Mouse (Mus musculus) layer of hippocampus, adult 2 months (tissue): ENCODE data around the gene Cblb. TPM values are rescaled to one million over a fixed set of nuclear protein-coding genes. Genes with fewer than 3 reads are reported as not detected.

Source experiments
- DNase-seq, 2 experiments: peaks; one replicate each; pipeline ENCODE4 v3.0.0; 2022; ENCODE audit warnings: low spot score in 2 of 2
- H3K27ac ChIP-seq: fragments of 200-600 bp; 2 replicates; pipeline ENCODE4 v1.8.1; 2022
- H3K4me3 ChIP-seq: fragments of 200-600 bp; 2 replicates; pipeline ENCODE4 v1.8.1; 2022; ENCODE audit warnings: mild to moderate bottlenecking
- CTCF ChIP-seq: fragments of 200-600 bp; conservative IDR thresholded peaks from 2 replicates; pipeline ENCODE4 v1.8.1; 2022; ENCODE audit warnings: antibody characterized with exemption, mild to moderate bottlenecking, moderate library complexity
- long read RNA-seq, 2 experiments: library from polyadenylated mRNA; stranded (forward); transcript quantifications; one replicate each; pipeline ENCODE4 v2.0.0; 2021; ENCODE audit warnings: borderline mapping rate in 2 of 2
- total RNA-seq, 2 experiments: library from RNA; stranded (reverse); gene quantifications; 2 replicates each; pipeline ENCODE4 v1.2.3; 2021

The Cblb gene
- 10 to 100 TPM; 38.6 to 40.0 TPM for total RNA-seq
- long read RNA-seq, experiment 1, full-length matches to known transcripts: 7 of 9 reads
- long read RNA-seq, experiment 1, partial matches to known transcripts: 0 of 9 reads
- long read RNA-seq, experiment 1, other reads (novel, unspliced or antisense): 2 of 9 reads
- long read RNA-seq, experiment 2, full-length matches to known transcripts: 7 of 10 reads
- long read RNA-seq, experiment 2, partial matches to known transcripts: 2 of 10 reads
- long read RNA-seq, experiment 2, other reads (novel, unspliced or antisense): 1 of 10 reads

DNA sequence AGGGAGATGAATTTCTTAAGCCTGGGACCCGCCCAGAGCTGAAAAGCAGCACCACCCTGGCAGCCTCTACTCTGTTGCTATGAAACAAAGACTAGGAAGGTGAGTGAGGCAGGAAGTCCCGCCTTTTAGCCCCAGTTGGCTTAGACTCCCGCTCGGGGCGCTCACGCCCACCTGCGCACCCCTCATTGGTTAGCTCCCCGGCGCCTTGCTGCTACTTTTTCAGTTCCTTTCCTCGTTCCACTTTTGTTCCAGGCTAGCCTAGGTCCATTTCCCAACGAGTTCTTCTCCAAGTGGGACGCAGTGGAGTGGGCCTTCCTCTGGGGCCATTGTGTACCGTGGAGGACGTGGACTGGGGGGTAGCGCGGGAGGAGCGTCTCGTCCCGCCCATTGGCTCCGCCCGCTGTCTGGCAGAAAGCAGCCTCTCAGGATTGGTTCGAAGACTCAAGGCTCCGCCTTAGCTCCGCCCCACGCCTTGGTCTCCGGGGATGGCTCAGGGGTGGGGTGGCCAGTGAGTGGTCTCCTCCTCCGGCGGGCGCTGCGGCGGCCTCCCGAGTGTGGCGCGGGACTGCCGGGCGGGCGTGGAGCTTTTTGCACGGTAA, at the start of gene Cblb:
Gene Cblb (plus strand): TSS at position 135 of the 599 bp plus-strand sequence.
- Histone ChIP-seq H3K27ac (peak within 1 kb of the TSS; percentile 97), H3K4me3 (peak within 1 kb of the TSS; percentile 72)
- DNase-seq: peak; percentile 96 to 98
- no peak for TF ChIP-seq CTCF

DNA sequence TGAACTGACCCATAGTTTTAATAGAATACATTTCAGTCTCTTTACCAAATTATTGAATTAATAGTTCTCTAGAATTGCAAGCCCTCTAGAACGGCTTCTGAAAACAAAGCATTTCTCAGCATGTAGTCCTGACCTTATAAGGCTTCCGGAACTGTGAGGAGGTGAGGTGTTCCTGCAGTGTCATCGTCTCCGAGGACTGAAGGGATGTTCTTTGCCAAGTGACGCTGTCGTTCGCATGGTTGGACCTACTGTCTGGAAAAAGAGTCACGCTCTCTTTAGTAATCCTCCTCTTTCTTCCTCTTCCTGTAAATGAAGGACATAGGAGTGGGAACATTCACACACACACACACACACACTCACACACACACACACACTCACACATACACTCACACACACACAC, 45.6 kb upstream of the Cblb start:
- no peak for DNase-seq
- TF ChIP-seq CTCF: no peak
- no peak overlapping the region for H3K27ac ChIP-seq
- H3K4me3 ChIP-seq: no peak overlapping the region

DNA sequence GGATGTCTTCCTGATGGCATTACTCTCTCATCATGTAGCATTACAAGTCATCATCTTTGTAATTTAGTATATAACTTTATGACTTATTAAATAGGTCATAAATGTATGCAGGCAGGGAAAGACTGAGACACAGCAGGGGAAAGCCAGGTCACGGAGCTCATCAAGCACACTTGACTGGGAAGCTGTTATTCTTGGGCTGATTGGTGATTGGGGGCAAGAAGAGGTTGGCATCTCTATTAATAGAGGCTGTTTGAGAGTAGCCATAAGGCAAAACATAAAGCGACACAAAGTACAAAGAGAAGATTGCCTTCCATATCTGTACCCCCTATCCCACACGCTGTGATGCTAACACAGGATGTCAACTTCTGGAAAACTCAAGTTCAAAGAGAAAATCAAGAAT, 44.8 kb upstream of the Cblb start:
- no peak for DNase-seq
- no peak overlapping the region for H3K27ac ChIP-seq
- H3K4me3 ChIP-seq: no peak overlapping the region
- no peak for TF ChIP-seq CTCF

DNA sequence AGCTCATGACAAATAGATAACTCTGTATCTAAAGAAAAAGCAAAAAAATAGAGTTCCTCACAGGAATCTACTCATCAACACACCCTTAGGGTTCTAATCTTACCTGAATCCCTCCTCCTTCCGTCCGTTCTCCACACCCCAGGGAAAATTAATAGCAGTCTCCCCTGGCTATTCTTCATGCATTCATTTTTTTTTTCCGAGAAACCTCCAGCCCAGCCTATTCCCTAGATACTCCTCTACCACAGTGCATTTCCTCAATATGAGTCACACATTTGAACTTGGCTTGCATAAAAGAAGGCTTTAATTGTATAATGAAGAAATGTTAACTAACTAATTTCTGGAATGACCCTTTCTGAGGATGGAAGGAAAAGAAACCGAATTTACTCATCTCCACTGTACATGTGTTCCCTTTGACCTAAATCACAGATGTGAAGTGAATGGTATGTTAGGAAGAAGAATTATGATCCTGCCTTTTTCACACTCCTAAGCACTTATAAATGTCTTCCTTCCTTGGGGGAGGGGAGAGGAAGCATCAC, 43.9 kb upstream of the Cblb start:
- TF ChIP-seq CTCF: no peak

DNA sequence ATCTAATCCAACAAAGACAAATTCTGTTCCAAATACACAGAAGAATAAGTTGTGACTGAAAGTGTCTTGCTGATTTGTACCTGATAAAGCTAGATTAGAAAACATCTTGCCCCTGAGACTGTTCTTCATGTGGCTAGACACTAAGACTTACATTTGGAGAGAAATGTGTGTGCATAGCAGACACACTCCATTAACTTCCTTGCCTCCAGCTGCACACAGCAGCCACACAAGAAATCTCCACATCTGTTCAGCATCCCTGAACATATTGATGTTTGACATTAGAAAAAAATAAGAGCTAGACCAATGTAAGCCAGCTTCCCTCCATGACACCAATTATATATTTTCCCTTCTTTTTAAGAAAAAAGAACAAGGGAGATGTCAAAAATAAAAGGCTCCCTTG, 43.0 kb upstream of the Cblb start:
- Histone ChIP-seq H3K27ac (no peak overlapping the region), H3K4me3 (no peak overlapping the region)
- no peak for TF ChIP-seq CTCF

More for the DNA sequence above, 43.9 kb upstream of the Cblb start:
- no peak for DNase-seq
- Histone ChIP-seq H3K27ac (no peak overlapping the region), H3K4me3 (no peak overlapping the region)

DNA sequence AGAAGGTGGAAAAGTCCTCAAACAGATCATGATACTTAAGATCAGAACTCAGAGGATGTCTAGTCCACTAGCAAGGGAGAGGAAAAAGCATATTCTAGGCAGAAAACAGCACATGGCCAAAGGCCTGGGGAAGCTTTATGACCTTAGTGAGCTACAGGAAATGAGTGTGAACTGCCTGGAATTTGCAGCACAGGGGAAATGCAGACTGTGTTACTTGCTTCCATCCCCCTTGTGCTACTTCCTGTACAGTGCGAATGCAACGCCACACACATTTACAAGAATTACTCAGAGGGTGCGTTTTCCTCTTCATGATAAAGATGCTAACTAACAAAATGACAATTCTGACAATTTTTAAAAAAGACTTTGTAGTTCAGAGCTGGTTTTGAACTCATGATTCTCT, 41.8 kb upstream of the Cblb start:
- no peak for TF ChIP-seq CTCF
- H3K27ac ChIP-seq: no peak overlapping the region
- DNase-seq: no peak
- H3K4me3 ChIP-seq: no peak overlapping the region

More for the DNA sequence above, 43.0 kb upstream of the Cblb start:
- DNase-seq: no peak

DNA sequence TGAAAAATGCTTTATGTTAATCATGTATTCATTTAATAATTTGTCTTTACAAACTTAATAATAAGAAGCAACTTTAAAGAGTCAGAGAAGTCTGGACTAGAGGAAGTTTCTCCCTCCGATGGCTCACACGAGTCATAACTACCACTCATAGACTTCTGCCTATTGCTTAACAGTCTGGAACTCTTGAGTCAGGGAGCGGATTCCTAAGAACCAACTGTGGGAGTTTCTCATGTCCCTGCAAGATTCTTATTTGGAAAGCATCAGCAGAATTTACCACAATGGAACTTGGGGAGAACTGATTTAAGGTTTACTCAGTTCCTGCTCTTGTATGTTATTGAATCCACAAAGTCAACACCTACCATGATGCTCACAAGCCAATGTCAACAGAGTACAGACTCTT, 31.0 kb upstream of the Cblb start:
- no peak for DNase-seq
- TF ChIP-seq CTCF: no peak
- Histone ChIP-seq H3K4me3 (no peak overlapping the region), H3K27ac (no peak overlapping the region)

DNA sequence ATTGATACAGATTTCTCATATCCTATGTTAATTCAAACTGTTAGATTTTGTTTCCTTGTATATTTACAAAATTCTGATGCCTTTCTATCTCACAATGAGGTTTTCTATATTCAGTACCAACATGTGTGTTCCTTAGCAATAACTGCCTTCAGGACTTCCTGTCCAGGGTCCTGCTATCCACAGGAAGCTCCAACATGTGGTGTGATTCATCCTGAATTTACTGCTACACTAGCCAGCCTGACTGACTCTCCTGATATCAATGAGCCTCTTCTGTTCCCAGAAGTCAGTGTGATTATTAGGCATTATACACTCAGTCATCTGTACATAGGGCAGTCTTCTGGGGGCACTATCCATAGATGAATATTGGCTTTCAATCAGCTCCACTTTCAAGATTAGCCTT, 30.2 kb upstream of the Cblb start:
- no peak for DNase-seq
- TF ChIP-seq CTCF: no peak

DNA sequence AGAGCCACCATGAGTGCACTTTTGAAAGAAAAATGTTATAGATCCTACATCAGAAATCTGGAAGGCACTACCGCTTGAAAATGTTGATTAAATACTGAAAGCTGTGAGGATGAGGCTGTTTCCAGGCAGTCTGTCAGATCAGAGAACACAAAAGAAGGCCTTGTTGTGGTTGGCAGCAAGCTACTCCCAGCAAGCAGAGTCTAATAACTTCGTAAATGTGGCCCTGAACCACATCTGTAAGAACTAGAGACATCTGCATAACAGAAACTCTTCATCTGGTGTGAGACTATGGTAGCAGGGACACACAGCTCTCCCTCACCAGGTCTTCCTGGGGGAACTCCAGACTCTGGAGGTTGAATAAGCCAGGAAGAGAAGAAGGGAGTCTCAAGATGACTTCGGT, 24.0 kb upstream of the Cblb start:
- no peak for DNase-seq
- H3K4me3 ChIP-seq: no peak overlapping the region
- H3K27ac ChIP-seq: no peak overlapping the region
- TF ChIP-seq CTCF: no peak

More for the DNA sequence above, 30.2 kb upstream of the Cblb start:
- no peak overlapping the region for H3K4me3 ChIP-seq
- H3K27ac ChIP-seq: no peak overlapping the region

DNA sequence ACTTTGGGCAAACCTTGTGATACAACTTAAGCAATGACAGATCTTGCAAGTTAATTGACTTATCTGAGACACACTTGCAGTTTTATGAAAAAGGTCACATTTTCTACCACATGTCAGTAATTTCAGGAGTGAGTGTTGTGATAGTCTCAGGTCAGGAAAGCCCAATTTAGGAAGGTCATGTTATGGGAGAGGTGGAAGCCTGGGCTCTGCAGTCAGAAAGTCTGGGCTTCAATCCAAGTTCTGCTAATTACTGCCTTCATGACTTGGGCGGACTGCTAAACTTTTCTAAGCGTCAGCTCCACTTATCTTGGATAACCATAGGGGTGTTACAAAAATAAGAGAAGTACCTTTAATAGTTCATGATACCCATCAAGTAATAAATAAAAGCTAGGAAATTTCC, 22.6 kb upstream of the Cblb start:
- no peak overlapping the region for H3K27ac ChIP-seq
- DNase-seq: no peak
- no peak overlapping the region for H3K4me3 ChIP-seq
- TF ChIP-seq CTCF: no peak

DNA sequence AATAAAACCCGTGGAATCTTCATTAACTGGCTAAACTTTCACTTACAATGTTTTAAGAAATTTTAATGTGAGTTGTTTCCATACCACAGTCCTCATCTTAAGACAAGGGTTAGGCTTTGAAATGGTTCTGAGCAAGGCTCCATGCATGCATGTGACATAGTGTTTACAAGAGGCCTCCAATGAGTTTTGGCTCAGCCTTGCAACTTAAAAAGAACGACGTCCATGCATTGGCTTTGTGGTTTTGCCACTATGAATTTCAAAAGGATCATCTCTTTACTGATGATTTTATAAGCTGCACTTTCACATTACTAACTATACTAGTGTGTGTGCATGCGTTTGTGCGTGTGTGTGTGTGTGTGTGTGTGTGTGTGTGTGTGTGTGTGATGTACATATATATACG, 21.6 kb upstream of the Cblb start:
- TF ChIP-seq CTCF: no peak

DNA sequence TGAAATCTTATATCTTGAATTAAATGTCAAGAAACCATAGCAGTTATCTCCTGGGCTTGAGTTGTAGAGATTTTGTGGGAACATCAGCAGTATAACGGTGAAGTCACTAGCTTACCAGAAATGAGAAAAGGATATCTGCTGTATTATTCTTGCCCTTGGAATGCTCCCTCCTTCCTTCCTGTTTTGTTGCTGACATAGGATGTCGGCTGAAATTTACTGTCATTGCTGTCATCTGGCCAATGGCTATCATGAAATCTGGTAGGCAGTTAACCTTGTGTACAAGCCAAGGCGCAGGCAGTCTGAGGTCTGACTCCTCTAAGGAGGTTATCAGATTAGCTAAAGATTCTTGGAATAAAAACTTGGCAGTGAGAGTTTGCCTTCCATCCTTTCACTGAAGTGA, 18.0 kb upstream of the Cblb start:
- no peak for DNase-seq
- Histone ChIP-seq H3K27ac (no peak overlapping the region), H3K4me3 (no peak overlapping the region)
- TF ChIP-seq CTCF: no peak

More for the DNA sequence above, 21.6 kb upstream of the Cblb start:
- Histone ChIP-seq H3K4me3 (no peak overlapping the region), H3K27ac (no peak overlapping the region)
- DNase-seq: no peak

DNA sequence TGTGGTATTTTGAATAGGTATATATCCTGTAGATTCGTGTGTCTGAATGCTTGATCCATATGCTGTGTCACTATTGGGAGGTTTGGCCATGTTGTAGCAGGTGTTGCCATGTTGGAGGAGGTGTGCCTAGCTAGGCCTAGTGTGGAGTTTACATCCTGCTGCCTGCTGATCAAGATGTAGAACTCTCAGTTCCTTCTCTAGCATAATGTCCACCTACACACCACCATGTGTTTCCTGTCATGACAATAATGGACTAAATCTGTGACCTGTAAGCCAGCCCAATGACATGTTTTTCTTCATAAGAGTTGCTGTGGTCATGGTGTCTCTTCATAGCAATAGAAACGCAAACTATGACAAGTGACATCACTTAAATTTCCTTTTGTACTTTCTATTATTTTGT, 17.2 kb upstream of the Cblb start:
- no peak for TF ChIP-seq CTCF
- DNase-seq: no peak
- Histone ChIP-seq H3K4me3 (no peak overlapping the region), H3K27ac (no peak overlapping the region)

DNA sequence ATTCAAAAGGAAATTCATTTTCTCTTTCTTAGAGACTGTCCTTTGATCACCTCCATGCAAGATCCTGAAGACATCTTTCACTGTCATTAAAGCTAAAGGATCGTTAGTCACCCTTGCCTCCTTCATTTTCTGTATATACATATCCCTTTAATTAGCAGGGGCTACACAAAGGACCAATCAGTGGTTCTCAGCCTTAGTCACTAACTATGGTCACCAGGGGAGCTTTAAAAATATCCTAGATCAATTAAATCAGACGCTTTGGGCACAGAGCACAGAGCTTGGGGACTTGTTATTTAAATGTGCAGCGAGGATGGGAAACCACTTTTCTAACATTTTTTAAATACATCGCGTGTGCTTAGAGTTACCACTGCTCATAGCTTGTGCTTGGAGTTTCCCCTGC, 7.6 kb upstream of the Cblb start:
- no peak overlapping the region for H3K27ac ChIP-seq
- no peak for TF ChIP-seq CTCF
- H3K4me3 ChIP-seq: no peak overlapping the region
- no peak for DNase-seq
